Mouse (Mus musculus) urinary bladder, postnatal 10 days (tissue): ENCODE results near the gene 4930404H24Rik.

ENCODE experiments used
- DNase-seq: peaks from one replicate; pipeline ENCODE4 v3.0.0; 2022; ENCODE audit warnings: low spot score

The 4930404H24Rik gene

GRCm38 (mm10) chr2:153492573-153493392 is at the start of gene 4930404H24Rik:
Gene 4930404H24Rik (plus strand): TSS chr2:153492790.
- DNase-seq = no peak

- no peak for DNase-seq
These were observed 49.0 kb upstream of the 4930404H24Rik start for GRCm38 (mm10) chr2:153443434-153444240.

GRCm38 (mm10) chr2:153444254-153445136 is 48.1 kb upstream of the 4930404H24Rik start:
- DNase-seq = no peak

- DNase-seq = no peak
These were observed 47.2 kb upstream of the 4930404H24Rik start for GRCm38 (mm10) chr2:153445137-153446016.

- DNase-seq = no peak
These were observed 46.6 kb upstream of the 4930404H24Rik start for GRCm38 (mm10) chr2:153446017-153446408.

- no peak for DNase-seq
These were observed 46.1 kb upstream of the 4930404H24Rik start for GRCm38 (mm10) chr2:153446476-153446875.

- DNase-seq = no peak
These were observed 44.9 kb upstream of the 4930404H24Rik start for GRCm38 (mm10) chr2:153447719-153448118.

GRCm38 (mm10) chr2:153448519-153448918 is 44.1 kb upstream of the 4930404H24Rik start:
- DNase-seq = no peak

GRCm38 (mm10) chr2:153453961-153454759 is 38.4 kb upstream of the 4930404H24Rik start:
- no peak for DNase-seq

- DNase-seq = no peak
These were observed 37.6 kb upstream of the 4930404H24Rik start for GRCm38 (mm10) chr2:153454841-153455506.

GRCm38 (mm10) chr2:153457467-153457866 is 35.1 kb upstream of the 4930404H24Rik start:
- no peak for DNase-seq

GRCm38 (mm10) chr2:153458022-153458441 is 34.6 kb upstream of the 4930404H24Rik start:
- DNase-seq = no peak

GRCm38 (mm10) chr2:153463257-153463656 is 29.3 kb upstream of the 4930404H24Rik start:
- no peak for DNase-seq

GRCm38 (mm10) chr2:153467372-153467771 is 25.2 kb upstream of the 4930404H24Rik start:
- DNase-seq = no peak

GRCm38 (mm10) chr2:153469317-153469716 is 23.3 kb upstream of the 4930404H24Rik start:
- no peak for DNase-seq

GRCm38 (mm10) chr2:153469764-153470163 is 22.8 kb upstream of the 4930404H24Rik start:
- no peak for DNase-seq

- no peak for DNase-seq
These were observed 21.6 kb upstream of the 4930404H24Rik start for GRCm38 (mm10) chr2:153470983-153471382.

GRCm38 (mm10) chr2:153475114-153476112 is 17.2 kb upstream of the 4930404H24Rik start:
- no peak for DNase-seq
